Mouse (Mus musculus): ENCODE data around the gene Ndufs1. TPM values are rescaled to one million over a fixed set of nuclear protein-coding genes. Genes with fewer than 3 reads are reported as not detected.
A peak's percentile ranks its signal among the peaks of the same experiment; 100 is the strongest.
"Not testable (repeated sequence)": the region's sequence is repeated elsewhere in the genome, so short reads cannot be mapped to it uniquely, and the experiment has no call there.

Gene Ndufs1
- polyA plus RNA-seq, 1 experiment from 2014 or later, result 155 TPM

- peaks cover 10% of the 10 kb centered on the region; the same call in 1 of the 2 replicates for H3K36me3 ChIP-seq (ENCODE audit: control insufficient read depth, insufficient read depth, low read length)
- no peak overlapping the region for H3K27ac ChIP-seq (ENCODE audit: low read depth, low read length)
- H3K4me3 ChIP-seq (ENCODE audit: low read depth, low read length), result no peak overlapping the region
- H3K27me3 ChIP-seq (ENCODE audit: control insufficient read depth, insufficient read depth, low read length), result no peaks in the 10 kb centered on the region; the same call in 1 of the 2 replicates
- no peak for ATAC-seq (ENCODE audit: low read depth)
- no peak overlapping the region for H3K4me2 ChIP-seq (ENCODE audit: low read depth, low read length)
- 96% methylated on average over 4 of the region's 4 CpGs for whole genome bisulfite sequencing
- H3K9ac ChIP-seq (replicated peaks; ENCODE audit: low read depth, low read length), result no peak overlapping the region
- H3K4me1 ChIP-seq (ENCODE audit: control insufficient read depth, insufficient read depth, low read length), result peaks cover 16% of the 10 kb centered on the region
- no peaks in the 10 kb centered on the region for H3K9me3 ChIP-seq (ENCODE audit: control insufficient read depth, low read length)
Measured at GRCm38 (mm10) chr1:63180122-63180521, 3.5 kb upstream of the Ndufs1 start.

- 80% methylated on average over 3 of the region's 3 CpGs for WGBS
- Histone ChIP-seq H3K4me2 (ENCODE audit: low read depth, low read length) (peak overlapping the region; percentile 71), H3K4me3 (ENCODE audit: low read depth, low read length) (no peak overlapping the region)
Measured at GRCm38 (mm10) chr1:63178308-63178707, 1.7 kb upstream of the Ndufs1 start.

GRCm38 (mm10) chr1:63176259-63176603 lies 402 bp downstream of the Ndufs1 start:
- Histone ChIP-seq H3K4me2 (ENCODE audit: low read depth, low read length) (peak overlapping the region; percentile 75), H3K9me3 (ENCODE audit: control insufficient read depth, low read length) (no peaks in the 10 kb centered on the region), H3K27me3 (ENCODE audit: control insufficient read depth, insufficient read depth, low read length) (no peaks in the 10 kb centered on the region; the same call in 1 of the 2 replicates), H3K27ac (ENCODE audit: low read depth, low read length) (peak overlapping the region; percentile 87), H3K4me3 (ENCODE audit: low read depth, low read length) (peak overlapping the region; percentile 95), H3K9ac (replicated peaks; ENCODE audit: low read depth, low read length) (peak overlapping the region; percentile 91), H3K4me1 (ENCODE audit: control insufficient read depth, insufficient read depth, low read length) (peaks cover 20% of the 10 kb centered on the region), H3K36me3 (ENCODE audit: control insufficient read depth, insufficient read depth, low read length) (peaks cover 16% of the 10 kb centered on the region; the same call in 1 of the 2 replicates)
- WGBS, result 0% methylated on average over 14 of the region's 14 CpGs
- peak; percentile 50 for ATAC-seq (ENCODE audit: low read depth)

More at GRCm38 (mm10) chr1:63178308-63178707, 1.7 kb upstream of the Ndufs1 start:
- Histone ChIP-seq H3K9ac (replicated peaks; ENCODE audit: low read depth, low read length) (no peak overlapping the region), H3K4me1 (ENCODE audit: control insufficient read depth, insufficient read depth, low read length) (peaks cover 20% of the 10 kb centered on the region), H3K27ac (ENCODE audit: low read depth, low read length) (no peak overlapping the region), H3K9me3 (ENCODE audit: control insufficient read depth, low read length) (no peaks in the 10 kb centered on the region), H3K27me3 (ENCODE audit: control insufficient read depth, insufficient read depth, low read length) (no peaks in the 10 kb centered on the region; the same call in 1 of the 2 replicates), H3K36me3 (ENCODE audit: control insufficient read depth, insufficient read depth, low read length) (peaks cover 10% of the 10 kb centered on the region; the same call in 1 of the 2 replicates)
- no peak for ATAC-seq (ENCODE audit: low read depth)

- H3K4me2 ChIP-seq (ENCODE audit: low read depth, low read length), result peak overlapping the region; percentile 75
- H3K9ac ChIP-seq (replicated peaks; ENCODE audit: low read depth, low read length), result peak overlapping the region; percentile 91
- peak overlapping the region; percentile 87; the same call in 1 of the 2 replicates for H3K27ac ChIP-seq (ENCODE audit: low read depth, low read length)
- no peaks in the 10 kb centered on the region for H3K9me3 ChIP-seq (ENCODE audit: control insufficient read depth, low read length)
- peaks cover 20% of the 10 kb centered on the region; the same call in 1 of the 2 replicates for H3K36me3 ChIP-seq (ENCODE audit: control insufficient read depth, insufficient read depth, low read length)
- ATAC-seq (ENCODE audit: low read depth), result no peak
- H3K4me3 ChIP-seq (ENCODE audit: low read depth, low read length), result peak overlapping the region; percentile 95
- no peaks in the 10 kb centered on the region; the same call in 1 of the 2 replicates for H3K27me3 ChIP-seq (ENCODE audit: control insufficient read depth, insufficient read depth, low read length)
- 12% methylated on average over 11 of the region's 11 CpGs for WGBS
- H3K4me1 ChIP-seq (ENCODE audit: control insufficient read depth, insufficient read depth, low read length), result peaks cover 20% of the 10 kb centered on the region
Measured at GRCm38 (mm10) chr1:63175853-63176252, 780 bp downstream of the Ndufs1 start.

GRCm38 (mm10) chr1:63168638-63169037 lies 8.0 kb downstream of the Ndufs1 start:
- no peaks in the 10 kb centered on the region for H3K27me3 ChIP-seq (ENCODE audit: control insufficient read depth, insufficient read depth, low read length)
- no peak overlapping the region for H3K9ac ChIP-seq (replicated peaks; ENCODE audit: low read depth, low read length)
- H3K36me3 ChIP-seq (ENCODE audit: control insufficient read depth, insufficient read depth, low read length), result peaks cover 50% of the 10 kb centered on the region
- H3K27ac ChIP-seq (ENCODE audit: low read depth, low read length), result no peak overlapping the region
- H3K9me3 ChIP-seq (ENCODE audit: control insufficient read depth, low read length), result no peaks in the 10 kb centered on the region
- WGBS, result 91% methylated on average over 2 of the region's 2 CpGs
- no peaks in the 10 kb centered on the region for H3K4me1 ChIP-seq (ENCODE audit: control insufficient read depth, insufficient read depth, low read length)
- no peak overlapping the region for H3K4me3 ChIP-seq (ENCODE audit: low read depth, low read length)
- H3K4me2 ChIP-seq (ENCODE audit: low read depth, low read length), result no peak overlapping the region
- no peak for ATAC-seq (ENCODE audit: low read depth)

- no peaks in the 10 kb centered on the region for H3K4me1 ChIP-seq (ENCODE audit: control insufficient read depth, insufficient read depth, low read length)
- no peaks in the 10 kb centered on the region for H3K27me3 ChIP-seq (ENCODE audit: control insufficient read depth, insufficient read depth, low read length)
- H3K27ac ChIP-seq (ENCODE audit: low read depth, low read length), result no peak overlapping the region
- 95% methylated on average over 13 of the region's 13 CpGs for WGBS
- H3K36me3 ChIP-seq (ENCODE audit: control insufficient read depth, insufficient read depth, low read length), result peaks cover 22% of the 10 kb centered on the region
- no peak overlapping the region for H3K4me2 ChIP-seq (ENCODE audit: low read depth, low read length)
- ATAC-seq (ENCODE audit: low read depth), result no peak
- no peak overlapping the region for H3K9ac ChIP-seq (replicated peaks; ENCODE audit: low read depth, low read length)
- no peaks in the 10 kb centered on the region for H3K9me3 ChIP-seq (ENCODE audit: control insufficient read depth, low read length)
- no peak overlapping the region for H3K4me3 ChIP-seq (ENCODE audit: low read depth, low read length)
Measured at GRCm38 (mm10) chr1:63140231-63140630, 36.4 kb downstream of the Ndufs1 start.

- ATAC-seq (ENCODE audit: low read depth); H3K36me3 ChIP-seq (ENCODE audit: control insufficient read depth, insufficient read depth, low read length); H3K4me3 ChIP-seq (ENCODE audit: low read depth, low read length); H3K27me3 ChIP-seq (ENCODE audit: control insufficient read depth, insufficient read depth, low read length); H3K4me2 ChIP-seq (ENCODE audit: low read depth, low read length); H3K9me3 ChIP-seq (ENCODE audit: control insufficient read depth, low read length); H3K4me1 ChIP-seq (ENCODE audit: control insufficient read depth, insufficient read depth, low read length); H3K9ac ChIP-seq (replicated peaks; ENCODE audit: low read depth, low read length); H3K27ac ChIP-seq (ENCODE audit: low read depth, low read length): not testable (repeated sequence)
- WGBS, result 100% methylated on average over 1 of the region's 1 CpGs
Measured at GRCm38 (mm10) chr1:63138586-63138985, 38.0 kb downstream of the Ndufs1 start.

- Histone ChIP-seq H3K27ac (ENCODE audit: low read depth, low read length) (no peak overlapping the region), H3K9ac (replicated peaks; ENCODE audit: low read depth, low read length) (no peak overlapping the region), H3K27me3 (ENCODE audit: control insufficient read depth, insufficient read depth, low read length) (no peaks in the 10 kb centered on the region), H3K4me2 (ENCODE audit: low read depth, low read length) (no peak overlapping the region), H3K9me3 (ENCODE audit: control insufficient read depth, low read length) (no peaks in the 10 kb centered on the region), H3K4me3 (ENCODE audit: low read depth, low read length) (no peak overlapping the region), H3K36me3 (ENCODE audit: control insufficient read depth, insufficient read depth, low read length) (peaks cover 6% of the 10 kb centered on the region), H3K4me1 (ENCODE audit: control insufficient read depth, insufficient read depth, low read length) (no peaks in the 10 kb centered on the region)
- ATAC-seq (ENCODE audit: low read depth), result no peak
- WGBS, result 84% methylated on average over 2 of the region's 2 CpGs
Measured at GRCm38 (mm10) chr1:63137971-63138370, 38.7 kb downstream of the Ndufs1 start.

- WGBS, result 84% methylated on average over 3 of the region's 3 CpGs
- Histone ChIP-seq H3K9ac (replicated peaks; ENCODE audit: low read depth, low read length) (no peak overlapping the region), H3K36me3 (ENCODE audit: control insufficient read depth, insufficient read depth, low read length) (no peaks in the 10 kb centered on the region), H3K4me2 (ENCODE audit: low read depth, low read length) (no peak overlapping the region), H3K27ac (ENCODE audit: low read depth, low read length) (no peak overlapping the region), H3K4me3 (ENCODE audit: low read depth, low read length) (no peak overlapping the region), H3K9me3 (ENCODE audit: control insufficient read depth, low read length) (no peaks in the 10 kb centered on the region), H3K4me1 (ENCODE audit: control insufficient read depth, insufficient read depth, low read length) (no peaks in the 10 kb centered on the region), H3K27me3 (ENCODE audit: control insufficient read depth, insufficient read depth, low read length) (no peaks in the 10 kb centered on the region)
- ATAC-seq (ENCODE audit: low read depth), result no peak
Measured at GRCm38 (mm10) chr1:63134530-63134929, 42.1 kb downstream of the Ndufs1 start.
